Mouse (Mus musculus): ENCODE data around the gene Hlcs.

DNA sequence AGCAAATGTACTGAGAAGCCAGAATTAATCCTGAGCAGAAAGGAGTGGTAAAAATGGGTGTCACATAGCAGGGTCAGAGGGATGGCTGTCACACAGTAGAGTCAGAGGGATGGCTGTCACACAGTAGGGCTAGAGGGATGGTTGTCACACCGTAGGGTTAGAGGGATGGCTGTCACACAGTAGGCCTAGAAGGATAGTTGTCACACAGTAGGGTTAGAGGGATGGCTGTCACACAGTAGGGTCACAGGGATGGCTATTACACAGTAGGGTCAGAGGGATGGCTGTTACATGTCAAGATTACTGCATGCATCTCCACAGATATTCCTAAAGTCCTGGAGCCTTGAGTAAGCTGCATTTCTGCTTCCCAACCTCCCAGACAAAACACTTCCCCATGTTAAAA lies 195.0 kb downstream of the Hlcs start:
- TF ChIP-seq CTCF (IDR thresholded peaks at IDR 0.05; ENCODE audit: borderline replicate concordance, extremely low read depth, insufficient read depth, insufficient read length) (no peak), POLR2A (IDR thresholded peaks at IDR 0.05; ENCODE audit: borderline replicate concordance, extremely low read depth, insufficient read depth, insufficient read length, poor library complexity, severe bottlenecking) (no peak)
